Mouse (Mus musculus): ENCODE measurements around the gene Negr1. TPM values are rescaled to one million over a fixed set of nuclear protein-coding genes. Genes with fewer than 3 reads are reported as not detected.

Gene Negr1
- polyA plus RNA-seq (2012; rRNA removed), result 84.3 and 94.2 TPM in 2 replicates

- DNase-seq (ENCODE audit: extremely low spot score in 1 of 2, low spot score in 1 of 2), result peak; percentile 66 to 86
Measured at GRCm38 (mm10) chr3:156561524-156562423, at the start of gene Negr1. TSS of gene Negr1 (plus strand) at chr3:156561794.

GRCm38 (mm10) chr3:156526461-156526933, 35.1 kb upstream of the Negr1 start:
- no peak for DNase-seq (ENCODE audit: extremely low spot score in 1 of 2, low spot score in 1 of 2)

GRCm38 (mm10) chr3:156527231-156527995, 34.2 kb upstream of the Negr1 start:
- no peak for DNase-seq (ENCODE audit: extremely low spot score in 1 of 2, low spot score in 1 of 2)

- peak; percentile 24 to 62 for DNase-seq (ENCODE audit: extremely low spot score in 1 of 2, low spot score in 1 of 2)
Measured at GRCm38 (mm10) chr3:156559441-156559825, 2.2 kb upstream of the Negr1 start.

GRCm38 (mm10) chr3:156559826-156560471, 1.6 kb upstream of the Negr1 start:
- DNase-seq (ENCODE audit: extremely low spot score in 1 of 2, low spot score in 1 of 2), result peak; percentile 20 to 59

GRCm38 (mm10) chr3:156560766-156561165, 828 bp upstream of the Negr1 start:
- peak; percentile 87 to 93 for DNase-seq (ENCODE audit: extremely low spot score in 1 of 2, low spot score in 1 of 2)

- peak in 1 of 2 experiments; percentile 21 for DNase-seq (ENCODE audit: extremely low spot score in 1 of 2, low spot score in 1 of 2)
Measured at GRCm38 (mm10) chr3:156562424-156562785, 811 bp downstream of the Negr1 start.

GRCm38 (mm10) chr3:156562796-156563195, 1.2 kb downstream of the Negr1 start:
- peak in 1 of 2 experiments; percentile 20 for DNase-seq (ENCODE audit: extremely low spot score in 1 of 2, low spot score in 1 of 2)

- DNase-seq (ENCODE audit: extremely low spot score in 1 of 2, low spot score in 1 of 2), result peak in 1 of 2 experiments; percentile 26
Measured at GRCm38 (mm10) chr3:156563353-156563752, 1.8 kb downstream of the Negr1 start.

GRCm38 (mm10) chr3:156573465-156573864, 11.9 kb downstream of the Negr1 start:
- DNase-seq (ENCODE audit: extremely low spot score in 1 of 2, low spot score in 1 of 2), result no peak

GRCm38 (mm10) chr3:156576292-156576691, 14.7 kb downstream of the Negr1 start:
- DNase-seq (ENCODE audit: extremely low spot score in 1 of 2, low spot score in 1 of 2), result no peak

GRCm38 (mm10) chr3:156590612-156591011, 29.0 kb downstream of the Negr1 start:
- DNase-seq (ENCODE audit: extremely low spot score in 1 of 2, low spot score in 1 of 2), result no peak

GRCm38 (mm10) chr3:156591125-156591524, 29.5 kb downstream of the Negr1 start:
- no peak for DNase-seq (ENCODE audit: extremely low spot score in 1 of 2, low spot score in 1 of 2)

GRCm38 (mm10) chr3:156606846-156607245, 45.3 kb downstream of the Negr1 start:
- DNase-seq (ENCODE audit: extremely low spot score in 1 of 2, low spot score in 1 of 2), result no peak

GRCm38 (mm10) chr3:156619921-156620320, 58.3 kb downstream of the Negr1 start:
- DNase-seq (ENCODE audit: extremely low spot score in 1 of 2, low spot score in 1 of 2), result peak in 1 of 2 experiments; percentile 50

GRCm38 (mm10) chr3:156628594-156628993, 67.0 kb downstream of the Negr1 start:
- DNase-seq (ENCODE audit: extremely low spot score in 1 of 2, low spot score in 1 of 2), result no peak

GRCm38 (mm10) chr3:156632942-156633341, 71.3 kb downstream of the Negr1 start:
- DNase-seq (ENCODE audit: extremely low spot score in 1 of 2, low spot score in 1 of 2), result no peak

- no peak for DNase-seq (ENCODE audit: extremely low spot score in 1 of 2, low spot score in 1 of 2)
Measured at GRCm38 (mm10) chr3:156639382-156639781, 77.8 kb downstream of the Negr1 start.

GRCm38 (mm10) chr3:156643710-156644363, 82.2 kb downstream of the Negr1 start:
- DNase-seq (ENCODE audit: extremely low spot score in 1 of 2, low spot score in 1 of 2), result peak in 1 of 2 experiments; percentile 70

GRCm38 (mm10) chr3:156648378-156648777, 86.8 kb downstream of the Negr1 start:
- no peak for DNase-seq (ENCODE audit: extremely low spot score in 1 of 2, low spot score in 1 of 2)
